Mouse (Mus musculus): ENCODE data around the gene Klhdc7a. TPM values are rescaled to one million over a fixed set of nuclear protein-coding genes. Genes with fewer than 3 reads are reported as not detected.

Klhdc7a gene
- not detected in 2 replicates for polyA plus RNA-seq (2012; ENCODE audit: low replicate concordance)

DNA sequence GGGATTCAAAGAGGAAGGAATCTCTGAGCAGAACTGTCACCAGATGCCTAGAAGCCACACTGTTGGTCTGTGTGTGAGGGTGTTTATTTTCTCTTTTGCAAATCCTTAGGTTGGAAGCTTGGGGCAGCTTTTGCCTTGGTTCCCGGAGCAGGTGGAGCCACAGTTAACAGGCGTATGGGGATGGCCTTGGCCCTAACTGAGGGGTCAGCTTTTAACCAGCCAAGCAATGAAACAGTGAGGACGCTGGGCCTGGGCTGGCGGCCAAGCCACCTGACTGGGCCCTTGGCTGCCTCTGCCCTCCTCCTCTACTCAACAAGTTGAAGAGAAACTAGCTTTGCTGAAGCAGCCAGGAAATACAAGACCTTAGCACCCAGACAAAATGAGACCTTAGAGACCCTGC, at the start of gene Klhdc7a:
Gene Klhdc7a, minus strand, starts transcription at position 105 of the 400 bp plus-strand sequence.

Other genes with a start within 250 kb of the Klhdc7a start
- 0.10 TPM in 1 of 2 replicates, not detected in the other for gene Pax7, start 134.5 kb downstream of the Klhdc7a start, polyA plus RNA-seq (2012; ENCODE audit: low replicate concordance)

All from hematopoietic multipotent progenitor cell, adult 10-12 weeks (in vitro differentiated cells).